Mouse (Mus musculus) stomach, postnatal 0 days (tissue): ENCODE results near the gene Cenpf. TPM values are rescaled to one million over a fixed set of nuclear protein-coding genes. Genes with fewer than 3 reads are reported as not detected.
A peak's percentile ranks its signal among the peaks of the same experiment; 100 is the strongest.

Source experiments
- ATAC-seq: fragments of 200-750 bp; cut with Nextera tagmentation; 2 replicates; pipeline ENCODE4 v1.8.0; 2017; ENCODE audit not compliant: low FRiP score, low TSS enrichment
- DNase-seq: peaks from one replicate; pipeline ENCODE4 v3.0.0-alpha.2; 2016; ENCODE audit warnings: low spot score
- H3K27ac ChIP-seq: fragments of 300-500 bp; sonication (generic); replicated peaks from 2 replicates; pipeline ENCODE4 v1.5.1; 2014; ENCODE audit warnings: mild to moderate bottlenecking, control low read depth
- H3K27me3 ChIP-seq: fragments of 300-500 bp; sonication (generic); 2 replicates; pipeline ENCODE4 v1.6.1; 2014; ENCODE audit warnings: low read length; ENCODE audit not compliant: control insufficient read depth, insufficient read depth
- H3K36me3 ChIP-seq: fragments of 300-500 bp; sonication (generic); 2 replicates; pipeline ENCODE4 v1.6.1; 2014; ENCODE audit warnings: low read length, mixed read lengths; ENCODE audit not compliant: control insufficient read depth, insufficient read depth
- H3K4me1 ChIP-seq: fragments of 300-500 bp; sonication (generic); replicated peaks from 2 replicates; pipeline ENCODE4 v1.6.1; 2014; ENCODE audit warnings: antibody characterized with exemption; ENCODE audit not compliant: control insufficient read depth, insufficient read depth
- H3K4me2 ChIP-seq: fragments of 300-500 bp; sonication (generic); replicated peaks from 2 replicates; pipeline ENCODE4 v1.6.1; 2014; ENCODE audit warnings: low read depth, mild to moderate bottlenecking, control low read depth, moderate library complexity
- H3K4me3 ChIP-seq: fragments of 300-500 bp; sonication (generic); 2 replicates; pipeline ENCODE4 v1.5.1; 2014; ENCODE audit warnings: low read depth, low read length, control low read depth
- H3K9ac ChIP-seq: fragments of 300-500 bp; sonication (generic); 2 replicates; pipeline ENCODE4 v1.6.1; 2014; ENCODE audit warnings: mild to moderate bottlenecking, low read length, control low read depth, mixed read lengths
- H3K9me3 ChIP-seq: fragments of 300-500 bp; sonication (generic); 2 replicates; pipeline ENCODE4 v1.6.1; 2016; ENCODE audit warnings: low read length; ENCODE audit not compliant: control insufficient read depth
- CTCF ChIP-seq: IDR thresholded peaks from 2 replicates; pipeline ENCODE4 v1.5.1; 2016; ENCODE audit warnings: antibody characterized with exemption, low read depth, mild to moderate bottlenecking, moderate library complexity
- EP300 ChIP-seq: optimal IDR thresholded peaks from 2 replicates; pipeline ENCODE3; 2016; ENCODE audit warnings: antibody characterized with exemption
- WGBS: fragments of 180-500 bp; shearing (Covaris S2); extraction: QIAGEN DNeasy Blood & Tissue Kit; methylation state at CpG from one replicate; pipeline ENCODE4 v1.1.7; 2014; 5-methylcytosine and 5-hydroxymethylcytosine counted together
- polyA plus RNA-seq: library from polyadenylated mRNA; unstranded; fragments of >200 nt; fragmentation: Nextera tagmentation; extraction: Ambion mirVana; gene quantifications from 2 replicates; pipeline ENCODE4 v1.2.1, GENCODE M21; 2015

The Cenpf gene
- polyA plus RNA-seq, 1 experiment from 2014 or later: 21.7 TPM

GRCm38 (mm10) chr1:189633791-189634190, 54.1 kb downstream of the Cenpf start:
- no peak overlapping the region for H3K27ac ChIP-seq

GRCm38 (mm10) chr1:189631906-189632675, 55.8 kb downstream of the Cenpf start:
- no peaks in the 10 kb centered on the region for H3K27me3 ChIP-seq
- WGBS: 83% methylated on average over 13 of the region's 13 CpGs
- H3K4me2 ChIP-seq: no peak overlapping the region
- no peak for ATAC-seq
- H3K9me3 ChIP-seq: no peaks in the 10 kb centered on the region
- DNase-seq: no peak
- H3K36me3 ChIP-seq: no peaks in the 10 kb centered on the region
- no peak overlapping the region for H3K4me3 ChIP-seq
- H3K4me1 ChIP-seq: no peaks in the 10 kb centered on the region
- no peak overlapping the region for H3K27ac ChIP-seq
- TF ChIP-seq EP300: no peak
- no peak overlapping the region for H3K9ac ChIP-seq

More at GRCm38 (mm10) chr1:189633791-189634190, 54.1 kb downstream of the Cenpf start:
- WGBS: 50% methylated on average over 5 of the region's 5 CpGs
- Histone ChIP-seq H3K36me3 (no peaks in the 10 kb centered on the region), H3K4me1 (no peaks in the 10 kb centered on the region), H3K9me3 (no peaks in the 10 kb centered on the region), H3K9ac (no peak overlapping the region), H3K4me2 (no peak overlapping the region), H3K4me3 (no peak overlapping the region), H3K27me3 (no peaks in the 10 kb centered on the region)
- ATAC-seq: no peak
- no peak for DNase-seq
- TF ChIP-seq EP300: no peak
- TF ChIP-seq CTCF: no peak

GRCm38 (mm10) chr1:189630026-189630425, 57.9 kb downstream of the Cenpf start:
- TF ChIP-seq EP300 (no peak), CTCF (no peak)
- H3K9ac ChIP-seq: no peak overlapping the region
- no peak overlapping the region for H3K4me3 ChIP-seq
- H3K27ac ChIP-seq: no peak overlapping the region
- no peaks in the 10 kb centered on the region for H3K9me3 ChIP-seq
- no peaks in the 10 kb centered on the region for H3K4me1 ChIP-seq
- 77% methylated on average over 6 of the region's 6 CpGs for WGBS
- ATAC-seq: no peak
- no peaks in the 10 kb centered on the region for H3K36me3 ChIP-seq
- H3K27me3 ChIP-seq: no peaks in the 10 kb centered on the region
- DNase-seq: no peak
- H3K4me2 ChIP-seq: no peak overlapping the region

DNA sequence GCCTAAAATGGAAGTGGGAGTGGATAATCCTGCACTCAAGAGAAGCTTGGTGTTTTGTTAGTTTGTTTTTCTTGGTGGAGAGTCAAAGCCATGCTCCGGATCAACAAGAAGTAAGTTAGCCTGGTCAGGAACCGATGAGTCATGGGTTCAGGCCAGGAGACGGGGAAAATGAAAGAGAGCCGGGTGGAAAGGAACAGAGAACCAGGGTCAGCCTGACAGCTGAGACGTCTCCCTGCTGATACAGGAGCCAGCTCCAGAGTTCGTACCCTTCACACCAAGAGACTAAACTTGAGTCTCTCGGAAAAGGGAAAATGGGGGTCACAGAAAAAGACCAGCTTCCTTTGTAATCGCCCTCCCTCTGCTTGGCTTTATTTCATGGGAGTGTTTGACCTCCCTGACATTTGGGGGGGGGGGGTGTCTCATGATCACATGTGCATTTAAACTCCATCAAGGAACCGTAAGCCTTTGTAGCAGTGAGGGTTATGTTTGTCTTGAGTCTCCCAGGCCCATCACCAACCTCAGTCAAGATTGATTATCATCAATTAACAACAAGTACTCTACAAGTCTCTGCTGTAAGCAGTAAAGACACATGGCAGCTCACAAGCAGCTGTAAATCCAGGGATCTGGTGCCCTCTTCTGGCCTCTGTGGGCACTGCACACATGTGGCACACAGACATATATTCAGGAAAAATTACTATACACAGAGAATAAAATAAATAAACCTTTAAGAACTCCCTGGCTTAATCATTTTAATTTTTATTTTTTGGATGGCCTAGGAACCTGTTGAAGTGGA, 59.7 kb downstream of the Cenpf start:
- H3K4me3 ChIP-seq: no peak overlapping the region
- no peaks in the 10 kb centered on the region for H3K4me1 ChIP-seq
- TF ChIP-seq CTCF: peak; percentile 87
- TF ChIP-seq EP300: no peak
- ATAC-seq (no peak), DNase-seq (peak; percentile 74)
- WGBS: 41% methylated on average over 9 of the region's 9 CpGs
- no peak overlapping the region for H3K9ac ChIP-seq
- H3K27me3 ChIP-seq: no peaks in the 10 kb centered on the region
- no peak overlapping the region for H3K4me2 ChIP-seq
- H3K27ac ChIP-seq: no peak overlapping the region
- H3K36me3 ChIP-seq: no peaks in the 10 kb centered on the region
- no peaks in the 10 kb centered on the region for H3K9me3 ChIP-seq

GRCm38 (mm10) chr1:189624756-189625155, 63.1 kb downstream of the Cenpf start:
- Histone ChIP-seq H3K36me3 (no peaks in the 10 kb centered on the region), H3K4me3 (no peak overlapping the region), H3K27ac (no peak overlapping the region), H3K27me3 (no peaks in the 10 kb centered on the region), H3K9me3 (no peaks in the 10 kb centered on the region), H3K4me1 (no peaks in the 10 kb centered on the region), H3K4me2 (no peak overlapping the region), H3K9ac (no peak overlapping the region)
- no peak for ATAC-seq
- 71% methylated on average over 7 of the region's 7 CpGs for WGBS
- no peak for DNase-seq
- TF ChIP-seq EP300 (no peak), CTCF (no peak)
